Mouse (Mus musculus) kidney, embryonic 15.5 days (tissue): ENCODE data around the gene Ms4a2. TPM values are rescaled to one million over a fixed set of nuclear protein-coding genes. Genes with fewer than 3 reads are reported as not detected.

Experiments used
- ATAC-seq: fragments of 200-750 bp; cut with Nextera tagmentation; replicated peaks from 2 replicates; pipeline ENCODE4 v1.8.0; 2017; ENCODE audit warnings: moderate TSS enrichment; ENCODE audit not compliant: low FRiP score
- H3K27ac ChIP-seq: fragments of 300-500 bp; sonication (generic); 2 replicates; pipeline ENCODE4 v1.5.1; 2015; ENCODE audit warnings: mild to moderate bottlenecking, inconsistent platforms
- H3K27me3 ChIP-seq: fragments of 300-500 bp; sonication (generic); 2 replicates; pipeline ENCODE4 v1.6.1; 2015; ENCODE audit warnings: inconsistent platforms
- H3K36me3 ChIP-seq: fragments of 300-500 bp; sonication (generic); 2 replicates; pipeline ENCODE4 v1.6.1; 2015; ENCODE audit warnings: inconsistent platforms
- H3K4me1 ChIP-seq: fragments of 300-500 bp; sonication (generic); 2 replicates; pipeline ENCODE4 v1.6.1; 2015; ENCODE audit warnings: inconsistent platforms
- H3K4me2 ChIP-seq: fragments of 300-500 bp; sonication (generic); 2 replicates; pipeline ENCODE4 v1.6.1; 2015; ENCODE audit warnings: moderate library complexity, mild to moderate bottlenecking, inconsistent platforms
- H3K4me3 ChIP-seq: fragments of 300-500 bp; sonication (generic); replicated peaks from 2 replicates; pipeline ENCODE4 v1.5.1; 2015; ENCODE audit warnings: mild to moderate bottlenecking, inconsistent platforms
- H3K9ac ChIP-seq: fragments of 300-500 bp; sonication (generic); 2 replicates; pipeline ENCODE4 v1.6.1; 2015; ENCODE audit warnings: mild to moderate bottlenecking, inconsistent platforms
- H3K9me3 ChIP-seq: fragments of 300-500 bp; sonication (generic); replicated peaks from 2 replicates; pipeline ENCODE4 v1.6.1; 2016; ENCODE audit warnings: inconsistent platforms
- WGBS: fragments of 180-500 bp; shearing (Covaris S2); methylation state at CpG from one replicate; pipeline ENCODE4 v1.1.7; 2015; ENCODE audit warnings: mixed read lengths; 5-methylcytosine and 5-hydroxymethylcytosine counted together
- polyA plus RNA-seq: library from polyadenylated mRNA; unstranded; fragments of >200 nt; fragmentation: Nextera tagmentation; extraction: Ambion mirVana; gene quantifications from 2 replicates; pipeline ENCODE4 v1.2.1, GENCODE M21; 2015

Gene Ms4a2
- 1.3 and 2.0 TPM in 2 replicates for polyA plus RNA-seq

GRCm38 (mm10) chr19:11623551-11623950 lies at the start of gene Ms4a2:
Ms4a2 (minus strand) TSS chr19:11623719.
- no peak within 1 kb of the TSS for H3K4me3 ChIP-seq
- H3K9me3 ChIP-seq, result no peaks in the 10 kb centered on the region
- H3K4me1 ChIP-seq, result peaks cover 4% of the 10 kb centered on the region
- H3K4me2 ChIP-seq, result no peak within 1 kb of the TSS
- no peaks in the 10 kb centered on the region for H3K27me3 ChIP-seq
- 0 out of 2 replicates have a peak, but pooled peaks have one; percentile 29 for ATAC-seq
- no peaks in the 10 kb centered on the region for H3K36me3 ChIP-seq
- no peak within 1 kb of the TSS for H3K27ac ChIP-seq
- WGBS, result 66% methylated on average over 2 of the region's 2 CpGs
- H3K9ac ChIP-seq, result no peak within 1 kb of the TSS

GRCm38 (mm10) chr19:11661562-11661961 lies 38.0 kb upstream of the Ms4a2 start:
- Histone ChIP-seq H3K4me3 (no peak overlapping the region), H3K27me3 (no peaks in the 10 kb centered on the region), H3K4me1 (no peaks in the 10 kb centered on the region), H3K9me3 (no peaks in the 10 kb centered on the region), H3K9ac (no peak overlapping the region), H3K4me2 (no peak overlapping the region), H3K36me3 (no peaks in the 10 kb centered on the region), H3K27ac (no peak overlapping the region)
- ATAC-seq, result no peak

- no peak within 1 kb of the TSS for H3K4me2 ChIP-seq
- 90% methylated on average over 5 of the region's 5 CpGs for WGBS
- H3K9ac ChIP-seq, result no peak within 1 kb of the TSS
- H3K4me1 ChIP-seq, result no peaks in the 10 kb centered on the region
- H3K9me3 ChIP-seq, result no peaks in the 10 kb centered on the region
- no peaks in the 10 kb centered on the region for H3K36me3 ChIP-seq
- no peak within 1 kb of the TSS for H3K4me3 ChIP-seq
- H3K27ac ChIP-seq, result no peak within 1 kb of the TSS
- no peak for ATAC-seq
- H3K27me3 ChIP-seq, result no peaks in the 10 kb centered on the region
Observed at GRCm38 (mm10) chr19:11660459-11660858, 36.9 kb upstream of the Ms4a2 start, which contains the start of gene Oosp2. Oosp2 (minus strand) TSS chr19:11660559.

GRCm38 (mm10) chr19:11659142-11659541 lies 35.6 kb upstream of the Ms4a2 start:
- H3K9ac ChIP-seq, result no peak overlapping the region
- H3K4me3 ChIP-seq, result no peak overlapping the region
- H3K27me3 ChIP-seq, result no peaks in the 10 kb centered on the region
- H3K27ac ChIP-seq, result no peak overlapping the region
- no peaks in the 10 kb centered on the region for H3K9me3 ChIP-seq
- WGBS, result 76% methylated on average over 2 of the region's 2 CpGs
- no peak overlapping the region for H3K4me2 ChIP-seq
- no peaks in the 10 kb centered on the region for H3K4me1 ChIP-seq
- H3K36me3 ChIP-seq, result no peaks in the 10 kb centered on the region
- no peak for ATAC-seq

GRCm38 (mm10) chr19:11649564-11649963 lies 26.0 kb upstream of the Ms4a2 start:
- Histone ChIP-seq H3K27me3 (no peaks in the 10 kb centered on the region), H3K4me1 (no peaks in the 10 kb centered on the region), H3K36me3 (no peaks in the 10 kb centered on the region), H3K4me2 (no peak overlapping the region), H3K27ac (no peak overlapping the region), H3K4me3 (no peak overlapping the region), H3K9ac (no peak overlapping the region), H3K9me3 (no peaks in the 10 kb centered on the region)
- WGBS, result 84% methylated on average over 4 of the region's 4 CpGs
- ATAC-seq, result no peak

- H3K4me2 ChIP-seq, result no peak overlapping the region
- no peaks in the 10 kb centered on the region for H3K9me3 ChIP-seq
- H3K36me3 ChIP-seq, result no peaks in the 10 kb centered on the region
- H3K27me3 ChIP-seq, result no peaks in the 10 kb centered on the region
- no peak for ATAC-seq
- no peaks in the 10 kb centered on the region for H3K4me1 ChIP-seq
- WGBS, result 81% methylated on average over 3 of the region's 3 CpGs
- no peak overlapping the region for H3K27ac ChIP-seq
- no peak overlapping the region for H3K9ac ChIP-seq
- H3K4me3 ChIP-seq, result no peak overlapping the region
Observed at GRCm38 (mm10) chr19:11646166-11646565, 22.6 kb upstream of the Ms4a2 start.

GRCm38 (mm10) chr19:11640732-11641131 lies 17.2 kb upstream of the Ms4a2 start, which contains the start of gene Ms4a3:
Ms4a3 (minus strand) TSS chr19:11640851.
- H3K27me3 ChIP-seq, result no peaks in the 10 kb centered on the region
- H3K4me2 ChIP-seq, result no peak within 1 kb of the TSS
- 74% methylated on average over 1 of the region's 1 CpGs for WGBS
- H3K9me3 ChIP-seq, result no peaks in the 10 kb centered on the region
- no peak within 1 kb of the TSS for H3K27ac ChIP-seq
- H3K9ac ChIP-seq, result no peak within 1 kb of the TSS
- H3K4me3 ChIP-seq, result no peak within 1 kb of the TSS
- ATAC-seq, result no peak
- H3K36me3 ChIP-seq, result no peaks in the 10 kb centered on the region
- H3K4me1 ChIP-seq, result no peaks in the 10 kb centered on the region

GRCm38 (mm10) chr19:11639038-11639437 lies 15.5 kb upstream of the Ms4a2 start:
- ATAC-seq, result no peak
- H3K36me3 ChIP-seq, result no peaks in the 10 kb centered on the region
- WGBS, result 72% methylated on average over 4 of the region's 4 CpGs
- no peaks in the 10 kb centered on the region for H3K9me3 ChIP-seq
- H3K4me2 ChIP-seq, result no peak overlapping the region
- no peak overlapping the region for H3K9ac ChIP-seq
- no peak overlapping the region for H3K27ac ChIP-seq
- H3K4me1 ChIP-seq, result no peaks in the 10 kb centered on the region
- no peak overlapping the region for H3K4me3 ChIP-seq
- no peaks in the 10 kb centered on the region for H3K27me3 ChIP-seq

GRCm38 (mm10) chr19:11635572-11635971 lies 12.1 kb upstream of the Ms4a2 start:
- no peaks in the 10 kb centered on the region for H3K4me1 ChIP-seq
- H3K9me3 ChIP-seq, result no peaks in the 10 kb centered on the region
- ATAC-seq, result no peak
- no peak overlapping the region for H3K27ac ChIP-seq
- WGBS, result 82% methylated on average over 5 of the region's 5 CpGs
- no peaks in the 10 kb centered on the region for H3K27me3 ChIP-seq
- H3K4me3 ChIP-seq, result no peak overlapping the region
- no peak overlapping the region for H3K9ac ChIP-seq
- H3K36me3 ChIP-seq, result no peaks in the 10 kb centered on the region
- H3K4me2 ChIP-seq, result no peak overlapping the region

- H3K9me3 ChIP-seq, result no peaks in the 10 kb centered on the region
Observed at GRCm38 (mm10) chr19:11634330-11634729, 10.8 kb upstream of the Ms4a2 start.

GRCm38 (mm10) chr19:11633732-11634131 lies 10.2 kb upstream of the Ms4a2 start:
- whole genome bisulfite sequencing, result 86% methylated on average over 1 of the region's 1 CpGs
- Histone ChIP-seq H3K36me3 (no peaks in the 10 kb centered on the region), H3K4me3 (no peak overlapping the region), H3K4me2 (no peak overlapping the region), H3K27me3 (no peaks in the 10 kb centered on the region), H3K9me3 (no peaks in the 10 kb centered on the region), H3K27ac (no peak overlapping the region), H3K4me1 (no peaks in the 10 kb centered on the region), H3K9ac (no peak overlapping the region)
- no peak for ATAC-seq

More at GRCm38 (mm10) chr19:11634330-11634729, 10.8 kb upstream of the Ms4a2 start:
- Histone ChIP-seq H3K27ac (no peak overlapping the region), H3K4me3 (no peak overlapping the region), H3K4me1 (no peaks in the 10 kb centered on the region), H3K4me2 (no peak overlapping the region), H3K9ac (no peak overlapping the region), H3K36me3 (no peaks in the 10 kb centered on the region), H3K27me3 (no peaks in the 10 kb centered on the region)
- WGBS, result 86% methylated on average over 2 of the region's 2 CpGs
- ATAC-seq, result no peak

GRCm38 (mm10) chr19:11625231-11625630 lies 1.7 kb upstream of the Ms4a2 start:
- no peak overlapping the region for H3K27ac ChIP-seq
- no peaks in the 10 kb centered on the region for H3K36me3 ChIP-seq
- H3K4me1 ChIP-seq, result peaks cover 4% of the 10 kb centered on the region
- 0 out of 2 replicates have a peak, but pooled peaks have one; percentile 36 for ATAC-seq
- H3K9ac ChIP-seq, result no peak overlapping the region
- no peaks in the 10 kb centered on the region for H3K9me3 ChIP-seq
- 41% methylated on average over 5 of the region's 5 CpGs for WGBS
- H3K27me3 ChIP-seq, result no peaks in the 10 kb centered on the region
- no peak overlapping the region for H3K4me2 ChIP-seq
- no peak overlapping the region for H3K4me3 ChIP-seq

- Histone ChIP-seq H3K9ac (no peak overlapping the region), H3K36me3 (no peaks in the 10 kb centered on the region), H3K4me1 (peaks cover 4% of the 10 kb centered on the region), H3K27me3 (no peaks in the 10 kb centered on the region), H3K4me3 (no peak overlapping the region), H3K27ac (no peak overlapping the region), H3K4me2 (no peak overlapping the region), H3K9me3 (no peaks in the 10 kb centered on the region)
- ATAC-seq, result 0 out of 2 replicates have a peak, but pooled peaks have one; percentile 54
Observed at GRCm38 (mm10) chr19:11624800-11625199, 1.3 kb upstream of the Ms4a2 start.
